Mouse (Mus musculus): ENCODE data around the gene Clmn.

DNA sequence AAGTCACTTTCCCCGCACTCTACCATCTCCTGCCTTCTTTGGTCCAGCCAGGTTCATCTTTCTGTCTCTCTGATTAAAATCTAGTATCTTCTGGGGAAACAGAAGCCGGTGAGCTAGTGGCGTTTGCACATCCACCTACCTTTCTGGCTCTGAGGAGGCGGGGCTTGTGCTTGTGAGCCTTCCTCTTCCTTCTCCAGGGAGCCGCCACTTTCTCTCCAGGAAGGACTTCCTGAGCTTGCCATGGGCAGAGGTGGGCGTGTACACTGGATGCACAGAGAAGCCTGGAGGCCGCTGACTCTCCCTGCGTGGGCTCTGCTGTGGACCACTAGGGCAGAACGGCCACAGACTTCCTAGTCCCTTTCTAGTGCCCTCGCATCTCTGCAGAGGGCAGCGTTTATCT lies 34.3 kb upstream of the Clmn start:
- TF ChIP-seq CTCF (IDR thresholded peaks at IDR 0.05; ENCODE audit: extremely low read depth, insufficient read depth, insufficient read length, insufficient replicate concordance): no peak
- TF ChIP-seq POLR2A (IDR thresholded peaks at IDR 0.05; ENCODE audit: low read depth, low read length): no peak

Data from spleen, adult 2 months (tissue).